Mouse (Mus musculus) cerebellum, adult 2 months (tissue): Measurements from ENCODE around the gene Plekha8.

Experiments
- CTCF ChIP-seq: fragments of 200-500 bp; IDR thresholded peaks from 2 replicates; pipeline ENCODE4 v1.5.1; 2011; ENCODE audit warnings: low read depth, mild to moderate bottlenecking, control low read depth, low read length, moderate library complexity, borderline replicate concordance; ENCODE audit not compliant: insufficient read depth
- POLR2A ChIP-seq: fragments of 200-500 bp; IDR thresholded peaks from 2 replicates; pipeline ENCODE4 v1.6.1; 2011; ENCODE audit warnings: low read length, control low read depth, borderline replicate concordance; ENCODE audit not compliant: insufficient read depth

DNA sequence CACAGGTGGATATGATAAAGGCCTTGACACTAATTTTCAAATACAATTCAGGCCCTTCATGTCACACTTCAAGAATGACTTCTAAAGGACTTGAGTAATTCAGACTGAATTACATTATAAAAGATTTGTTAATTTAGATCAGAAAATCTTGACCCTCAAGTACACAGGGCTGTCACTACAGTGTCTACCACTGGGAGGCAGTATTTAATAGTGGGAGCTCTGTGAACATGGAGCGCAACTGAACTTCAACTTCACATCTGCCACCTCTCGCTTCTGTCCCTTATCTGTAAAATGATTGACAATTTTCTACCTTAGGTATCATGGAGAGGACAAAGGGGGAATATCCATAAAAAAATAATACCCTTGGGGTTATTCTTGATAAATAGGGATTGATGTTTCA lies 8.7 kb upstream of the Plekha8 start:
- TF ChIP-seq CTCF (peak; percentile 66), POLR2A (no peak)
